11 mouse cellular contexts compared by ENCODE assay signal in genomic region chr5:136582201-136582600, GRCm38 (mm10). TPM values are rescaled to one million over a fixed set of nuclear protein-coding genes. Genes with fewer than 3 reads are reported as not detected.
A peak's percentile ranks its signal among the peaks of the same experiment; 100 is the strongest.
DNase-seq lines count a peak whose midpoint lies in the region; ATAC-seq and TF ChIP-seq lines count a peak whose summit lies in the region.
"Had no signal": no experiment of that assay in that cellular context is flagged by ENCODE, and none has a peak within 500 bp of the region (broad histone marks: within the 10 kb centered on the region; RNA-seq: fewer than 3 reads in every experiment).

No protein-coding gene starts in this region.

- no peaks in the 10 kb centered on the region for H3K4me1 ChIP-seq in heart, embryonic 11.5 days (ENCODE audit: control insufficient read depth, insufficient read depth, low read length)
- peaks cover 5% of the 10 kb centered on the region; the same call in 1 of the 2 replicates for H3K4me1 ChIP-seq in lung, embryonic 16.5 days (replicated peaks; ENCODE audit: control insufficient read depth, insufficient read depth, low read length)
- no peaks in the 10 kb centered on the region for H3K4me1 ChIP-seq in lung, adult 2 months (ENCODE audit: control insufficient read depth, insufficient read depth, low read length)
- H3K4me1 ChIP-seq in hindbrain, postnatal 0 days (ENCODE audit: insufficient read depth, low read length): no peaks in the 10 kb centered on the region
- H3K4me1 ChIP-seq in stomach, embryonic 14.5 days (ENCODE audit: control insufficient read depth, insufficient read depth, low read length): peaks cover 10% of the 10 kb centered on the region; the same call in 1 of the 2 replicates
- H3K4me1 ChIP-seq: liver, embryonic 15.5 days had no signal

- ATAC-seq in heart, embryonic 11.5 days (replicated peaks; ENCODE audit: insufficient number of reproducible peaks, low FRiP score, low TSS enrichment): no peak
- ATAC-seq in lung, embryonic 16.5 days (ENCODE audit: low read depth): no peak
- ATAC-seq in hindbrain, postnatal 0 days: no peak
- no peak for ATAC-seq in stomach, embryonic 14.5 days (ENCODE audit: insufficient number of reproducible peaks, insufficient read depth, low FRiP score, low read depth)
- no peak for ATAC-seq in monocyte, adult 5-6 weeks (replicated peaks; ENCODE audit: insufficient number of reproducible peaks, low FRiP score, low TSS enrichment, poor library complexity, severe bottlenecking)

- DNase-seq in heart, adult 18-20 months: no peak
- DNase-seq in lung, adult 2 months: no peak
- DNase-seq in hindbrain, postnatal 0 days (ENCODE audit: low spot score): no peak
- DNase-seq in thymus, postnatal 36 days: no peak
- DNase-seq: cerebellum, postnatal 14 days; layer of hippocampus, adult 9-11 months had no signal

- no peak overlapping the region for H3K9ac ChIP-seq in heart, embryonic 11.5 days (ENCODE audit: low read depth, low read length)
- H3K9ac ChIP-seq in lung, embryonic 16.5 days (ENCODE audit: low read length): no peak overlapping the region
- no peak overlapping the region for H3K9ac ChIP-seq in hindbrain, postnatal 0 days (replicated peaks; ENCODE audit: low read length)
- H3K9ac ChIP-seq in stomach, embryonic 14.5 days (replicated peaks; ENCODE audit: low read depth, low read length): no peak overlapping the region
- H3K9ac ChIP-seq: liver, embryonic 15.5 days had no signal

- peak overlapping the region; percentile 15; the same call in 1 of the 2 replicates for H3K4me3 ChIP-seq in heart, embryonic 11.5 days (ENCODE audit: low read depth, low read length)
- no peak overlapping the region; the same call in 1 of the 2 replicates for H3K4me3 ChIP-seq in lung, embryonic 16.5 days (ENCODE audit: low read length)
- H3K4me3 ChIP-seq in lung, adult 2 months (replicated peaks; ENCODE audit: extremely low read depth, low read depth, low read length): no peak overlapping the region
- H3K4me3 ChIP-seq in hindbrain, postnatal 0 days (ENCODE audit: low read length): no peak overlapping the region
- H3K4me3 ChIP-seq in stomach, embryonic 14.5 days (ENCODE audit: low read depth, low read length): no peak overlapping the region
- H3K4me3 ChIP-seq: liver, embryonic 15.5 days had no signal

- no peak overlapping the region for H3K27ac ChIP-seq in heart, embryonic 11.5 days (ENCODE audit: low read depth, low read length)
- H3K27ac ChIP-seq in lung, embryonic 16.5 days (ENCODE audit: low read length): no peak overlapping the region
- H3K27ac ChIP-seq in hindbrain, postnatal 0 days: no peak overlapping the region
- no peak overlapping the region for H3K27ac ChIP-seq in stomach, embryonic 14.5 days (ENCODE audit: low read length)
- H3K27ac ChIP-seq: liver, embryonic 15.5 days had no signal

- peak overlapping the region; percentile 59 for H3K4me2 ChIP-seq in heart, embryonic 11.5 days
- H3K4me2 ChIP-seq in lung, embryonic 16.5 days (ENCODE audit: low read depth, low read length): peak overlapping the region; percentile 46
- peak overlapping the region; percentile 35; the same call in 1 of the 2 replicates for H3K4me2 ChIP-seq in hindbrain, postnatal 0 days (ENCODE audit: low read depth, low read length)
- H3K4me2 ChIP-seq in stomach, embryonic 14.5 days (replicated peaks; ENCODE audit: low read depth, low read length): peak overlapping the region; percentile 30
- H3K4me2 ChIP-seq: liver, embryonic 15.5 days had no signal

- WGBS in heart, embryonic 11.5 days (ENCODE audit: insufficient replicate concordance): 6% methylated on average over 12 of the region's 12 CpGs
- WGBS in lung, embryonic 16.5 days: 4% methylated on average over 12 of the region's 12 CpGs
- WGBS in lung, adult 2 months: 13% methylated on average over 12 of the region's 12 CpGs
- 10% methylated on average over 12 of the region's 12 CpGs for WGBS in hindbrain, postnatal 0 days
- WGBS in stomach, embryonic 14.5 days: 7% methylated on average over 12 of the region's 12 CpGs

- peaks cover 31% of the 10 kb centered on the region for H3K27me3 ChIP-seq in heart, embryonic 11.5 days (ENCODE audit: control insufficient read depth, insufficient read depth, low read length)
- peaks cover 14% of the 10 kb centered on the region for H3K27me3 ChIP-seq in lung, embryonic 16.5 days (ENCODE audit: control insufficient read depth, insufficient read depth, low read depth, low read length)
- peaks cover 4% of the 10 kb centered on the region; the same call in 1 of the 2 replicates for H3K27me3 ChIP-seq in hindbrain, postnatal 0 days (ENCODE audit: insufficient read depth, low read length)
- H3K27me3 ChIP-seq in stomach, embryonic 14.5 days (ENCODE audit: control insufficient read depth, insufficient read depth, low read length): no peaks in the 10 kb centered on the region

- H3K36me3 ChIP-seq in heart, embryonic 11.5 days (ENCODE audit: control insufficient read depth, insufficient read depth, low read length): no peaks in the 10 kb centered on the region
- H3K36me3 ChIP-seq in lung, embryonic 16.5 days (ENCODE audit: control insufficient read depth, insufficient read depth, low read length): no peaks in the 10 kb centered on the region
- no peaks in the 10 kb centered on the region for H3K36me3 ChIP-seq in hindbrain, postnatal 0 days (ENCODE audit: insufficient read depth, low read length)
- H3K36me3 ChIP-seq in stomach, embryonic 14.5 days (ENCODE audit: control insufficient read depth, insufficient read depth, low read length): no peaks in the 10 kb centered on the region
- H3K36me3 ChIP-seq: liver, embryonic 15.5 days had no signal

- no peak for TF ChIP-seq CTCF in lung, adult 2 months (IDR thresholded peaks at IDR 0.05; ENCODE audit: insufficient read depth, low read length)
- no peak for TF ChIP-seq CTCF in hindbrain, postnatal 0 days (IDR thresholded peaks at IDR 0.05; ENCODE audit: low read depth)

- H3K9me3 ChIP-seq in heart, embryonic 11.5 days (replicated peaks; ENCODE audit: control insufficient read depth, low read length): no peaks in the 10 kb centered on the region
- no peaks in the 10 kb centered on the region for H3K9me3 ChIP-seq in lung, embryonic 16.5 days (ENCODE audit: control insufficient read depth, low read length)
- no peaks in the 10 kb centered on the region for H3K9me3 ChIP-seq in hindbrain, postnatal 0 days (ENCODE audit: low read length)
- peaks cover 4% of the 10 kb centered on the region; the same call in 1 of the 2 replicates for H3K9me3 ChIP-seq in stomach, embryonic 14.5 days (ENCODE audit: control insufficient read depth, low read depth, low read length)
- H3K9me3 ChIP-seq: liver, embryonic 15.5 days had no signal

- no peak for TF ChIP-seq POLR2A in lung, adult 2 months (IDR thresholded peaks at IDR 0.05; ENCODE audit: borderline replicate concordance, extremely low read depth, low read depth, low read length)

RNA-seq across cellular contexts. Expression of gene Cux1, which starts 14.9 kb away (rescaled TPM):
- polyA plus RNA-seq in heart, embryonic 11.5 days (2014; fragmentation: Nextera tagmentation; extraction: Ambion mirVana): 67.5 and 71.0 TPM in 2 replicates
- 10 to 100 TPM; 78.7 to 87.5 TPM for total RNA-seq in heart, adult 18-20 months (2021)
- 113 and 117 TPM in 2 replicates for polyA plus RNA-seq in lung, embryonic 16.5 days (2015; fragmentation: Nextera tagmentation; extraction: Ambion mirVana)
- polyA plus RNA-seq in lung, adult 2 months (2012; rRNA removed): 45.9 and 46.6 TPM in 2 replicates
- 132 and 137 TPM in 2 replicates for total RNA-seq in hindbrain, postnatal 0 days (2014; rRNA removed)
- polyA plus RNA-seq in hindbrain, postnatal 0 days (2015; fragmentation: Nextera tagmentation; extraction: Ambion mirVana): 81.1 and 86.3 TPM in 2 replicates
- polyA plus RNA-seq in stomach, embryonic 14.5 days (2014; fragmentation: Nextera tagmentation; extraction: Ambion mirVana): 92.8 and 93.1 TPM in 2 replicates
- total RNA-seq in monocyte, adult 5-6 weeks (2017): 61.3 to 96.3 TPM (median 79.9 TPM) in 3 replicates
